Mouse (Mus musculus) embryonic facial prominence, embryonic 10.5 days (tissue): Measurements from ENCODE around the gene Dnah17. TPM values are rescaled to one million over a fixed set of nuclear protein-coding genes. Genes with fewer than 3 reads are reported as not detected.

Experiments
- DNase-seq: peaks from one replicate; pipeline ENCODE4 v3.0.0-alpha.2; 2017; ENCODE audit warnings: low spot score
- H3K27ac ChIP-seq: fragments of 300-500 bp; sonication (generic); replicated peaks from 2 replicates; pipeline ENCODE4 v1.5.1; 2016; ENCODE audit warnings: mild to moderate bottlenecking
- H3K27me3 ChIP-seq: fragments of 300-500 bp; sonication (generic); replicated peaks from 2 replicates; pipeline ENCODE4 v1.6.1; 2016; ENCODE audit warnings: low read depth, mild to moderate bottlenecking; ENCODE audit not compliant: poor library complexity, severe bottlenecking
- H3K36me3 ChIP-seq: fragments of 300-500 bp; sonication (generic); replicated peaks from 2 replicates; pipeline ENCODE4 v1.6.1; 2016; ENCODE audit warnings: mild to moderate bottlenecking, moderate library complexity
- H3K4me1 ChIP-seq: fragments of 300-500 bp; sonication (generic); 2 replicates; pipeline ENCODE4 v1.6.1; 2016
- H3K4me3 ChIP-seq: fragments of 300-500 bp; sonication (generic); 2 replicates; pipeline ENCODE4 v1.5.1; 2016; ENCODE audit warnings: mild to moderate bottlenecking, moderate library complexity
- H3K9me3 ChIP-seq: fragments of 300-500 bp; sonication (generic); 2 replicates; pipeline ENCODE4 v1.6.1; 2016; ENCODE audit warnings: mild to moderate bottlenecking
- WGBS: fragments of 180-500 bp; shearing (Covaris S2); methylation state at CpG from one replicate; pipeline ENCODE4 v1.1.7; 2016; 5-methylcytosine and 5-hydroxymethylcytosine counted together
- polyA plus RNA-seq: library from polyadenylated mRNA; unstranded; fragments of >200 nt; fragmentation: Nextera tagmentation; extraction: Ambion mirVana; gene quantifications from 2 replicates; pipeline ENCODE4 v1.2.1, GENCODE M21; 2016

Dnah17 gene
- polyA plus RNA-seq, 1 experiment from 2014 or later: 0.17 TPM

- H3K36me3 ChIP-seq: no peaks in the 10 kb centered on the region
- H3K4me3 ChIP-seq: no peak overlapping the region
- WGBS: 79% methylated on average over 14 of the region's 14 CpGs
- H3K9me3 ChIP-seq: no peaks in the 10 kb centered on the region
- no peak overlapping the region for H3K27ac ChIP-seq
- H3K27me3 ChIP-seq: 0 out of 2 replicates have a peak, but pooled peaks cover 4% of the 10 kb centered on the region
- peaks cover 14% of the 10 kb centered on the region for H3K4me1 ChIP-seq
- no peak for DNase-seq
Measured at GRCm38 (mm10) chr11:118079750-118080149, 50.7 kb downstream of the Dnah17 start.

GRCm38 (mm10) chr11:118076929-118077328 is 53.5 kb downstream of the Dnah17 start:
- Histone ChIP-seq H3K27me3 (0 out of 2 replicates have a peak, but pooled peaks cover 8% of the 10 kb centered on the region), H3K4me3 (no peak overlapping the region), H3K36me3 (no peaks in the 10 kb centered on the region), H3K4me1 (peaks cover 24% of the 10 kb centered on the region), H3K27ac (no peak overlapping the region), H3K9me3 (no peaks in the 10 kb centered on the region)
- no peak for DNase-seq
- 84% methylated on average over 6 of the region's 6 CpGs for WGBS

GRCm38 (mm10) chr11:118075035-118075522 is 55.4 kb downstream of the Dnah17 start:
- peaks cover 39% of the 10 kb centered on the region for H3K4me1 ChIP-seq
- no peak overlapping the region for H3K4me3 ChIP-seq
- H3K36me3 ChIP-seq: no peaks in the 10 kb centered on the region
- no peak overlapping the region for H3K27ac ChIP-seq
- H3K27me3 ChIP-seq: 0 out of 2 replicates have a peak, but pooled peaks cover 4% of the 10 kb centered on the region
- H3K9me3 ChIP-seq: no peaks in the 10 kb centered on the region
- WGBS: 84% methylated on average over 17 of the region's 17 CpGs
- no peak for DNase-seq

- H3K27ac ChIP-seq: peak overlapping the region; percentile 40; the same call in 1 of the 2 replicates
Measured at GRCm38 (mm10) chr11:118071227-118071912, 59.1 kb downstream of the Dnah17 start.

GRCm38 (mm10) chr11:118068812-118069332 is 61.6 kb downstream of the Dnah17 start:
- H3K27me3 ChIP-seq: 0 out of 2 replicates have a peak, but pooled peaks cover 4% of the 10 kb centered on the region
- no peak overlapping the region for H3K4me3 ChIP-seq
- H3K27ac ChIP-seq: no peak overlapping the region
- H3K36me3 ChIP-seq: no peaks in the 10 kb centered on the region
- no peaks in the 10 kb centered on the region for H3K9me3 ChIP-seq
- DNase-seq: no peak
- peaks cover 45% of the 10 kb centered on the region for H3K4me1 ChIP-seq
- WGBS: 87% methylated on average over 16 of the region's 16 CpGs

More at GRCm38 (mm10) chr11:118071227-118071912, 59.1 kb downstream of the Dnah17 start:
- Histone ChIP-seq H3K36me3 (no peaks in the 10 kb centered on the region), H3K27me3 (0 out of 2 replicates have a peak, but pooled peaks cover 4% of the 10 kb centered on the region), H3K9me3 (no peaks in the 10 kb centered on the region), H3K4me3 (peak overlapping the region; percentile 8; the same call in 1 of the 2 replicates), H3K4me1 (peaks cover 42% of the 10 kb centered on the region)
- 53% methylated on average over 11 of the region's 11 CpGs for WGBS
- DNase-seq: no peak

GRCm38 (mm10) chr11:118067588-118067987 is 62.8 kb downstream of the Dnah17 start:
- DNase-seq: no peak
- H3K4me1 ChIP-seq: peaks cover 47% of the 10 kb centered on the region
- H3K4me3 ChIP-seq: no peak overlapping the region
- no peaks in the 10 kb centered on the region for H3K27me3 ChIP-seq
- 77% methylated on average over 8 of the region's 8 CpGs for WGBS
- no peaks in the 10 kb centered on the region for H3K36me3 ChIP-seq
- no peaks in the 10 kb centered on the region for H3K9me3 ChIP-seq
- H3K27ac ChIP-seq: 0 out of 2 replicates have a peak overlapping the region, but pooled peaks have one; percentile 14

- WGBS: 88% methylated on average over 14 of the region's 14 CpGs
- Histone ChIP-seq H3K4me1 (peaks cover 43% of the 10 kb centered on the region), H3K27ac (no peak overlapping the region), H3K4me3 (no peak overlapping the region), H3K27me3 (0 out of 2 replicates have a peak, but pooled peaks cover 5% of the 10 kb centered on the region), H3K36me3 (no peaks in the 10 kb centered on the region), H3K9me3 (no peaks in the 10 kb centered on the region)
- no peak for DNase-seq
Measured at GRCm38 (mm10) chr11:118060038-118060437, 70.4 kb downstream of the Dnah17 start.

GRCm38 (mm10) chr11:118058872-118059271 is 71.6 kb downstream of the Dnah17 start:
- H3K36me3 ChIP-seq: no peaks in the 10 kb centered on the region
- peak overlapping the region; percentile 19; the same call in 1 of the 2 replicates for H3K27ac ChIP-seq
- no peaks in the 10 kb centered on the region for H3K9me3 ChIP-seq
- no peak for DNase-seq
- peaks cover 32% of the 10 kb centered on the region for H3K4me1 ChIP-seq
- WGBS: 63% methylated on average over 10 of the region's 10 CpGs
- no peak overlapping the region for H3K4me3 ChIP-seq
- 0 out of 2 replicates have a peak, but pooled peaks cover 5% of the 10 kb centered on the region for H3K27me3 ChIP-seq

GRCm38 (mm10) chr11:118058367-118058766 is 72.1 kb downstream of the Dnah17 start:
- Histone ChIP-seq H3K27ac (peak overlapping the region; percentile 19; the same call in 1 of the 2 replicates), H3K27me3 (0 out of 2 replicates have a peak, but pooled peaks cover 5% of the 10 kb centered on the region), H3K4me3 (no peak overlapping the region), H3K9me3 (no peaks in the 10 kb centered on the region), H3K4me1 (peaks cover 27% of the 10 kb centered on the region), H3K36me3 (no peaks in the 10 kb centered on the region)
- DNase-seq: no peak
- WGBS: 79% methylated on average over 12 of the region's 12 CpGs

- Histone ChIP-seq H3K4me3 (no peak overlapping the region), H3K27ac (no peak overlapping the region)
Measured at GRCm38 (mm10) chr11:118050174-118050573, 80.3 kb downstream of the Dnah17 start.

GRCm38 (mm10) chr11:118049641-118050040 is 80.8 kb downstream of the Dnah17 start:
- H3K4me3 ChIP-seq: no peak overlapping the region
- H3K9me3 ChIP-seq: no peaks in the 10 kb centered on the region
- H3K27me3 ChIP-seq: no peaks in the 10 kb centered on the region
- H3K27ac ChIP-seq: no peak overlapping the region
- H3K4me1 ChIP-seq: peaks cover 6% of the 10 kb centered on the region
- peak; percentile 32 for DNase-seq
- 31% methylated on average over 8 of the region's 8 CpGs for WGBS
- 0 out of 2 replicates have a peak, but pooled peaks cover 3% of the 10 kb centered on the region for H3K36me3 ChIP-seq

More at GRCm38 (mm10) chr11:118050174-118050573, 80.3 kb downstream of the Dnah17 start:
- H3K36me3 ChIP-seq: 0 out of 2 replicates have a peak, but pooled peaks cover 3% of the 10 kb centered on the region
- WGBS: 82% methylated on average over 16 of the region's 16 CpGs
- DNase-seq: no peak
- H3K27me3 ChIP-seq: no peaks in the 10 kb centered on the region
- no peaks in the 10 kb centered on the region for H3K9me3 ChIP-seq
- peaks cover 6% of the 10 kb centered on the region for H3K4me1 ChIP-seq

GRCm38 (mm10) chr11:118043293-118043907 is 87.0 kb downstream of the Dnah17 start:
- no peak for DNase-seq
- no peak overlapping the region for H3K4me3 ChIP-seq
- peak overlapping the region; percentile 26; the same call in 1 of the 2 replicates for H3K27ac ChIP-seq
- no peaks in the 10 kb centered on the region for H3K36me3 ChIP-seq
- H3K27me3 ChIP-seq: no peaks in the 10 kb centered on the region
- no peaks in the 10 kb centered on the region for H3K9me3 ChIP-seq
- WGBS: 73% methylated on average over 14 of the region's 14 CpGs
- peaks cover 12% of the 10 kb centered on the region for H3K4me1 ChIP-seq
